Mouse (Mus musculus): ENCODE results near the gene Rab3il1. TPM values are rescaled to one million over a fixed set of nuclear protein-coding genes. Genes with fewer than 3 reads are reported as not detected.

Rab3il1 gene
- polyA plus RNA-seq, 1 experiment = 66.0 TPM

- Histone ChIP-seq H3K27me3 (replicated peaks; ENCODE audit: control insufficient read depth, insufficient read depth, low read length) (no peaks in the 10 kb centered on the region), H3K4me1 (ENCODE audit: control insufficient read depth, insufficient read depth, low read length) (peaks cover 19% of the 10 kb centered on the region), H3K36me3 (ENCODE audit: control insufficient read depth, insufficient read depth, low read length) (no peaks in the 10 kb centered on the region; the same call in 1 of the 2 replicates), H3K27ac (ENCODE audit: insufficient read depth, low read depth, low read length) (no peak overlapping the region), H3K4me3 (ENCODE audit: insufficient read depth, low read depth, low read length) (no peak overlapping the region)
- no peak for DNase-seq
- no peak for TF ChIP-seq CTCF (conservative IDR thresholded peaks at IDR 0.05; ENCODE audit: insufficient read depth, insufficient read length, low read depth, low read length)
- no peak for TF ChIP-seq POLR2A (IDR thresholded peaks at IDR 0.05; ENCODE audit: low read depth, low read length)
- WGBS = 71% methylated on average over 7 of the region's 7 CpGs
These were observed 66.2 kb downstream of the Rab3il1 start for GRCm38 (mm10) chr19:10067701-10068100.

- 75% methylated on average over 8 of the region's 8 CpGs for WGBS
- DNase-seq = peak; percentile 90
- Histone ChIP-seq H3K4me3 (ENCODE audit: insufficient read depth, low read depth, low read length) (no peak overlapping the region), H3K4me1 (ENCODE audit: control insufficient read depth, insufficient read depth, low read length) (peaks cover 16% of the 10 kb centered on the region), H3K27me3 (replicated peaks; ENCODE audit: control insufficient read depth, insufficient read depth, low read length) (no peaks in the 10 kb centered on the region), H3K36me3 (ENCODE audit: control insufficient read depth, insufficient read depth, low read length) (no peaks in the 10 kb centered on the region; the same call in 1 of the 2 replicates), H3K27ac (ENCODE audit: insufficient read depth, low read depth, low read length) (peak overlapping the region; percentile 97)
- no peak for TF ChIP-seq CTCF (conservative IDR thresholded peaks at IDR 0.05; ENCODE audit: insufficient read depth, insufficient read length, low read depth, low read length)
- TF ChIP-seq POLR2A (IDR thresholded peaks at IDR 0.05; ENCODE audit: low read depth, low read length) = no peak
These were observed 68.9 kb downstream of the Rab3il1 start for GRCm38 (mm10) chr19:10070186-10070980.

- H3K4me3 ChIP-seq (ENCODE audit: insufficient read depth, low read depth, low read length) = no peak overlapping the region
- H3K27ac ChIP-seq (ENCODE audit: insufficient read depth, low read depth, low read length) = peak overlapping the region; percentile 97
- TF ChIP-seq CTCF (conservative IDR thresholded peaks at IDR 0.05; ENCODE audit: insufficient read depth, insufficient read length, low read depth, low read length) (0 out of 2 replicates have a peak, but pooled peaks have one; percentile 24), POLR2A (IDR thresholded peaks at IDR 0.05; ENCODE audit: low read depth, low read length) (no peak)
- H3K36me3 ChIP-seq (ENCODE audit: control insufficient read depth, insufficient read depth, low read length) = no peaks in the 10 kb centered on the region; the same call in 1 of the 2 replicates
- WGBS = 35% methylated on average over 5 of the region's 5 CpGs
- H3K27me3 ChIP-seq (replicated peaks; ENCODE audit: control insufficient read depth, insufficient read depth, low read length) = no peaks in the 10 kb centered on the region
- peaks cover 16% of the 10 kb centered on the region for H3K4me1 ChIP-seq (ENCODE audit: control insufficient read depth, insufficient read depth, low read length)
- peak; percentile 94 for DNase-seq
These were observed 69.7 kb downstream of the Rab3il1 start for GRCm38 (mm10) chr19:10071166-10071565.

GRCm38 (mm10) chr19:10071892-10072291 is 70.4 kb downstream of the Rab3il1 start:
- H3K4me1 ChIP-seq (ENCODE audit: control insufficient read depth, insufficient read depth, low read length) = peaks cover 16% of the 10 kb centered on the region
- H3K36me3 ChIP-seq (ENCODE audit: control insufficient read depth, insufficient read depth, low read length) = no peaks in the 10 kb centered on the region; the same call in 1 of the 2 replicates
- H3K4me3 ChIP-seq (ENCODE audit: insufficient read depth, low read depth, low read length) = no peak overlapping the region
- WGBS = 64% methylated on average over 4 of the region's 4 CpGs
- no peaks in the 10 kb centered on the region for H3K27me3 ChIP-seq (replicated peaks; ENCODE audit: control insufficient read depth, insufficient read depth, low read length)
- no peak for TF ChIP-seq CTCF (conservative IDR thresholded peaks at IDR 0.05; ENCODE audit: insufficient read depth, insufficient read length, low read depth, low read length)
- no peak for TF ChIP-seq POLR2A (IDR thresholded peaks at IDR 0.05; ENCODE audit: low read depth, low read length)
- peak overlapping the region; percentile 87 for H3K27ac ChIP-seq (ENCODE audit: insufficient read depth, low read depth, low read length)
- no peak for DNase-seq

DNA sequence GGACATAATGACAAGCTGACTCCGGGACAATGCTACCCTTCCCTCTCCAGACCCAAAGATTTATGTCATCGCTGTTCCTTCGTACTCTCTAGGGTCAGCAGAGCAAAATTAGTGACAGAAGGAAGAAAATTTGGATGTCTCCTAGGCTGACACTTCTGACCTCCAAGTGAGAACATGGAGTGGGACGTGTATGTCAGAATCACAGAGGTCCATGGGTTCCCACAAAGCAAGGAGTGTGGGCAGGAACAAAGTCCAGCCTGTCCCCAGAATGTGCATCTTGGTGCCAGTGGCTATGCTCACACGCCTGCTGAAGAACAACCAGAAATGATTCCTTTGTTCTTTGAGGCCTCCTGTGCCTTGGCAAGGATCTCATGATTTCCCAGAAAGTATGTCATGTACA is 71.7 kb downstream of the Rab3il1 start:
- Histone ChIP-seq H3K4me1 (ENCODE audit: control insufficient read depth, insufficient read depth, low read length) (peaks cover 16% of the 10 kb centered on the region), H3K4me3 (ENCODE audit: insufficient read depth, low read depth, low read length) (no peak overlapping the region), H3K27ac (ENCODE audit: insufficient read depth, low read depth, low read length) (no peak overlapping the region), H3K36me3 (ENCODE audit: control insufficient read depth, insufficient read depth, low read length) (no peaks in the 10 kb centered on the region; the same call in 1 of the 2 replicates), H3K27me3 (replicated peaks; ENCODE audit: control insufficient read depth, insufficient read depth, low read length) (no peaks in the 10 kb centered on the region)
- 72% methylated on average over 5 of the region's 5 CpGs for WGBS
- no peak for TF ChIP-seq POLR2A (IDR thresholded peaks at IDR 0.05; ENCODE audit: low read depth, low read length)
- no peak for TF ChIP-seq CTCF (conservative IDR thresholded peaks at IDR 0.05; ENCODE audit: insufficient read depth, insufficient read length, low read depth, low read length)
- peak; percentile 56 for DNase-seq

DNA sequence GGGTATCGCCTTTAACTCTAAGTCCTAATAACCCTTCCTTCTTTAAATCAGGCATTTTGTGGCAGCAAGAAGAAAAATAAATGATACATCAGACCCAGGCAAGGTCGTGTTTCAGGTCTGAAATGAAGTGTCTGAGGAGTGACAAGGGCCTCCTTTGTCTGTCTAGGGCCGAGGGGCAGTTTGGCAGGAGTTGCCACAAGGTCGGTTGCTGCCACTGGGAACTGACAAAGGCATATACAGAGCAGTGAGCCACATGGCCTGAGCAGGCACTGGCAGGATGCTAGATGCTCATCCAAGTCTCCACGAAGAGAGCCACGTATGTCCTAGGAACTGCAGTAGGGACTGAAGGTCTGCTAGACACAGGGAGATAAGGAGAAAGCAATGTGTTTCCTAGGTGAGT is 76.9 kb downstream of the Rab3il1 start:
- H3K4me1 ChIP-seq (ENCODE audit: control insufficient read depth, insufficient read depth, low read length) = no peaks in the 10 kb centered on the region
- no peak overlapping the region for H3K4me3 ChIP-seq (ENCODE audit: insufficient read depth, low read depth, low read length)
- H3K27ac ChIP-seq (ENCODE audit: insufficient read depth, low read depth, low read length) = no peak overlapping the region
- H3K27me3 ChIP-seq (replicated peaks; ENCODE audit: control insufficient read depth, insufficient read depth, low read length) = no peaks in the 10 kb centered on the region
- H3K36me3 ChIP-seq (ENCODE audit: control insufficient read depth, insufficient read depth, low read length) = no peaks in the 10 kb centered on the region
- DNase-seq = no peak
- TF ChIP-seq CTCF (conservative IDR thresholded peaks at IDR 0.05; ENCODE audit: insufficient read depth, insufficient read length, low read depth, low read length) (no peak), POLR2A (IDR thresholded peaks at IDR 0.05; ENCODE audit: low read depth, low read length) (no peak)
- WGBS = 77% methylated on average over 6 of the region's 6 CpGs

GRCm38 (mm10) chr19:10080384-10080783 is 78.9 kb downstream of the Rab3il1 start:
- no peaks in the 10 kb centered on the region for H3K4me1 ChIP-seq (ENCODE audit: control insufficient read depth, insufficient read depth, low read length)
- H3K36me3 ChIP-seq (ENCODE audit: control insufficient read depth, insufficient read depth, low read length) = no peaks in the 10 kb centered on the region
- H3K27ac ChIP-seq (ENCODE audit: insufficient read depth, low read depth, low read length) = no peak overlapping the region
- no peak overlapping the region for H3K4me3 ChIP-seq (ENCODE audit: insufficient read depth, low read depth, low read length)
- no peak for DNase-seq
- TF ChIP-seq POLR2A (IDR thresholded peaks at IDR 0.05; ENCODE audit: low read depth, low read length) (no peak), CTCF (conservative IDR thresholded peaks at IDR 0.05; ENCODE audit: insufficient read depth, insufficient read length, low read depth, low read length) (no peak)
- WGBS = 97% methylated on average over 7 of the region's 7 CpGs
- no peaks in the 10 kb centered on the region for H3K27me3 ChIP-seq (replicated peaks; ENCODE audit: control insufficient read depth, insufficient read depth, low read length)
